Mouse (Mus musculus) heart, adult 2 months (tissue): Measurements from ENCODE around the gene Zfp93. TPM values are rescaled to one million over a fixed set of nuclear protein-coding genes. Genes with fewer than 3 reads are reported as not detected.

Source experiments
- DNase-seq, 2 experiments: peaks; one replicate each; pipeline ENCODE4 v3.0.0; 2021
- H3K27ac ChIP-seq: fragments of 200-600 bp; 2 replicates; pipeline ENCODE4 v1.8.1; 2022
- H3K27me3 ChIP-seq: fragments of 200-500 bp; 2 replicates; pipeline ENCODE4 v1.6.1; 2012; ENCODE audit warnings: mild to moderate bottlenecking, low read length, inconsistent platforms, mixed read lengths; ENCODE audit not compliant: control insufficient read depth, insufficient read depth
- H3K36me3 ChIP-seq: fragments of 200-500 bp; 2 replicates; pipeline ENCODE4 v1.6.1; 2012; ENCODE audit warnings: low read length, inconsistent platforms; ENCODE audit not compliant: control insufficient read depth, insufficient read depth
- H3K4me1 ChIP-seq: fragments of 200-500 bp; 2 replicates; pipeline ENCODE4 v1.6.1; 2011; ENCODE audit warnings: low read length; ENCODE audit not compliant: control insufficient read depth, insufficient read depth
- H3K4me3 ChIP-seq: fragments of 200-600 bp; 2 replicates; pipeline ENCODE4 v1.8.1; 2022
- H3K79me2 ChIP-seq: fragments of 200-500 bp; replicated peaks from 2 replicates; pipeline ENCODE4 v1.6.1; 2012; ENCODE audit warnings: mild to moderate bottlenecking, inconsistent platforms, low read length, moderate library complexity, mixed read lengths; ENCODE audit not compliant: control insufficient read depth, insufficient read depth
- H3K9ac ChIP-seq: fragments of 200-500 bp; 2 replicates; pipeline ENCODE4 v1.6.1; 2012; ENCODE audit warnings: low read depth, mild to moderate bottlenecking, control low read depth, inconsistent platforms, low read length, mixed read lengths
- CTCF ChIP-seq: fragments of 200-600 bp; IDR thresholded peaks from 2 replicates; pipeline ENCODE4 v1.8.1; 2022; ENCODE audit warnings: antibody characterized with exemption, mild to moderate bottlenecking, moderate library complexity
- EP300 ChIP-seq: fragments of 200-500 bp; IDR thresholded peaks from 2 replicates; pipeline ENCODE4 v1.6.1; 2011; ENCODE audit warnings: low read depth, low read length, control low read depth; ENCODE audit not compliant: insufficient read depth
- POLR2A ChIP-seq: fragments of 200-500 bp; IDR thresholded peaks from 2 replicates; pipeline ENCODE4 v1.6.1; 2011; ENCODE audit warnings: mild to moderate bottlenecking, low read depth, low read length, control low read depth; ENCODE audit not compliant: insufficient read depth
- WGBS: fragments of 180-500 bp; shearing (Covaris S2); methylation state at CpG from one replicate; pipeline ENCODE4 v1.1.7; 2018; 5-methylcytosine and 5-hydroxymethylcytosine counted together
- intact Hi-C: fragments of 180-260 bp; cut with DNase I; formaldehyde crosslinking; loops from one replicate; pipeline ENCODE4 v1.15.1; 2025
- long read RNA-seq: library from polyadenylated mRNA; stranded (forward); transcript quantifications from one replicate; pipeline ENCODE4 v2.0.0, GENCODE M21; 2021
- polyA plus RNA-seq: library from polyadenylated mRNA; depleted of rRNA; stranded (reverse); fragments of >200 nt; gene quantifications from 2 replicates; pipeline ENCODE4 v1.2.3, GENCODE M21; 2012; rRNA removed
- total RNA-seq, 2 experiments: library from RNA; stranded (reverse); gene quantifications; 2 replicates each; pipeline ENCODE4 v1.2.3; 2021

The Zfp93 gene
- 1 to 10 TPM; 3.3 to 4.1 TPM for total RNA-seq
- polyA plus RNA-seq: 1.7 and 2.9 TPM in 2 replicates
- long read RNA-seq, partial matches to known transcripts: 2 of 6 reads
- long read RNA-seq, other reads (novel, unspliced or antisense): 0 of 6 reads

- Histone ChIP-seq H3K79me2 (no peaks in the 10 kb centered on the region), H3K4me3 (peak within 1 kb of the TSS; percentile 89), H3K27me3 (no peaks in the 10 kb centered on the region), H3K27ac (peak within 1 kb of the TSS; percentile 75), H3K36me3 (no peaks in the 10 kb centered on the region; the same call in 1 of the 2 replicates), H3K4me1 (no peaks in the 10 kb centered on the region; the same call in 1 of the 2 replicates), H3K9ac (peak within 1 kb of the TSS; percentile 81)
- TF ChIP-seq POLR2A (peak; percentile 83), CTCF (no peak), EP300 (0 out of 2 replicates have a peak, but pooled peaks have one; percentile 46)
- WGBS: 1% methylated on average over 12 of the region's 12 CpGs
- peak; percentile 75 to 83 for DNase-seq
- intact Hi-C loops: loop anchor here (1.0 kb wide), 1 partner anchor 16 kb away; the partner anchor contains the start of gene Zfp108
These were observed at the start of gene Zfp93 for GRCm38 (mm10) chr7:24270288-24270672. Gene Zfp93, plus strand, starts transcription at chr7:24270420.

DNA sequence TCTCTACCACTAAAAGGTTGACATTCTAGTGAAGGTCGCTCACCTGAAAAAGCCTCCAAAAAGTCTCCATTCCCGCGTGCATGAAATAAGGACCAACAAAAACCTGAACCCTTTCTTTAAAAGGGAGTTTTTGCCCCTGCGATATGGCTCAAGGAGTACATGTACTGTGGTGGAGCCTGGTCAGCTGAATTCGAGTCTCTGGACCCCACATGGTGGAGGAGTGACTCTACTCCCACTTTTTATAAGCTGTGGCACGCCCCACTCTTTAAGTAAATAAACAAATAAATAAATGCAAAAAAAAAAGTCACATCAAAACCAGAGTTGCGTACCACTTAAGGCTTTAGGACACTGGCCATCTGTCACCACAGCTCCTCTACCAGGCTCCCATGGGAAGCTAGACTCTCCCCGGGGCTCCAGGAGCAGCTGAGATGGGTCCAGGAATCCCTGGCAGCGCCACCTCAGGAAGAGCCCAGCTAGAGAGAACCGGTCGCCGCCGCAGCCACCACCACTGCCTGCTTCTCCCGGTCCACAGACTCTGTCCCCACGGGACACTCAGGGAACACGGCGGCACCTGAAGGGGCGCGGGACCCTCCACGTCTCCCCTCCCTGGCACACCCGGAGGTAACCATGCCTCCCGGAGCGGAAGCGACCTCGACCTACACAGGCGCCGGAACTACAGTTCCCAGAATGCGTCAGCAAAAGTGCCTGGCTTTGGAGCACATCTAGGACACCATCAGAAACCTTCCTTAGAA, 33.0 kb upstream of the Zfp93 start, which contains the start of gene Zfp109:
Gene Zfp109, minus strand, starts transcription at position 521 of the 752 bp plus-strand sequence.
- peak within 1 kb of the TSS; percentile 54 for H3K27ac ChIP-seq
- peak; percentile 64 to 67 for DNase-seq
- no peaks in the 10 kb centered on the region for H3K4me1 ChIP-seq
- peak within 1 kb of the TSS; percentile 74 for H3K9ac ChIP-seq
- no peaks in the 10 kb centered on the region for H3K27me3 ChIP-seq
- 6% methylated on average over 28 of the region's 28 CpGs for WGBS
- no peak for TF ChIP-seq EP300
- TF ChIP-seq CTCF: peak; percentile 9; the same call in 1 of the 2 replicates
- 0 out of 2 replicates have a peak, but pooled peaks have one; percentile 24 for TF ChIP-seq POLR2A
- no peaks in the 10 kb centered on the region for H3K79me2 ChIP-seq
- intact Hi-C loops: no loop called here
- no peaks in the 10 kb centered on the region for H3K36me3 ChIP-seq
- peak within 1 kb of the TSS; percentile 86 for H3K4me3 ChIP-seq

- DNase-seq: no peak
- intact Hi-C loops: loop anchor here (1.0 to 5.0 kb wide), 6 partner anchors 16 to 172 kb away; partner anchors contain the start of genes Zfp112, Zfp180, Zfp235 and Zfp93
- WGBS: 63% methylated on average over 9 of the region's 9 CpGs
- Histone ChIP-seq H3K27me3 (no peaks in the 10 kb centered on the region), H3K4me1 (peaks cover 3% of the 10 kb centered on the region), H3K36me3 (no peaks in the 10 kb centered on the region; the same call in 1 of the 2 replicates), H3K4me3 (peak overlapping the region; percentile 61), H3K79me2 (no peaks in the 10 kb centered on the region), H3K27ac (peak overlapping the region; percentile 60), H3K9ac (no peak overlapping the region)
- TF ChIP-seq POLR2A (no peak), CTCF (no peak), EP300 (no peak)
These were observed 16.2 kb upstream of the Zfp93 start for GRCm38 (mm10) chr7:24253779-24254615.

DNA sequence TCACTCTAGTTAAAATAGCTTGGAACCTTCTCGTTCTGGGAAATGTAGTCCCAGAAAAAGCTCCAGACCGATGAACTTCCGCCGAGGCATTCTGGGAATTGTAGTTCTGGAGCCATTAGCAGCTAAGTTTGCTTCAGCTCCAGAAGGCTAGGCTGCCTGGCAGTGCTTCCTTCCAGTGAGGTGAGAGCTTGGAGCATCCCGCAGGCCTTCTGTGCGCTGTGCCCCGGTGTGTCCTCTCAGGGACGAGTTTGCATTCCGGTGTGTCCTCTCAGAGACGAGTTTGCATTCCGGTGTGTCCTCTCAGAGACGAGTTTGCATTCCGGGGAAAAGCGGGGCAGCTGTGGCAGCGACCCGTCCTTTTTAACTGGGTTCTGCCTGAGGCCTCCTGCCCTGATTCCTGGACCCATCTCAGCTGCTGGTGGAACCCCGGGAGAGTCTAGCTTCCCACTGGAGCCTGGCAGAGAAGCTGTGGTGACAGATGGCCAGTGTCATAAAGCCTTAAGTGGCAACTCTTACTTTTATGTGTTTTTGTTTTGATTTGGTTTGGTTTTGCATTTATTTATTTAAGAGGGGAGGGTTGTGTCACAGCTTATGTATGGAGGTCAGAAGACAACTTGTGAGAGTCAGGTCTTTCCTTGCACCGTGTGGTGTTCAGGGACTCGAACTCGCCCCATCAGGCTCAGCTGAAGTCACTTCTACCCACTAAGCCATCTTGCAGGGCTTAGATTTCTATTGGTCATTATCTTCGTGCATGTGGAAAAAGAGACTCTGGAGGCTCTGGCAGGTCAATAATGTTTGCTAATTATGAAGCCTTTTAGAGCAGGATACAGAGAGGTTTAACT, 15.4 kb upstream of the Zfp93 start, which contains the start of gene Zfp108:
Gene Zfp108, plus strand, starts transcription at position 162 of the 842 bp plus-strand sequence.
- H3K79me2 ChIP-seq: no peaks in the 10 kb centered on the region
- H3K4me3 ChIP-seq: peak within 1 kb of the TSS; percentile 61
- intact Hi-C loops: loop anchor here (1.0 to 5.0 kb wide), 6 partner anchors 15 to 173 kb away; partner anchors contain the start of genes Zfp112, Zfp180, Zfp235 and Zfp93
- no peaks in the 10 kb centered on the region for H3K27me3 ChIP-seq
- DNase-seq: peak; percentile 83 to 88
- H3K27ac ChIP-seq: peak within 1 kb of the TSS; percentile 60
- H3K4me1 ChIP-seq: peaks cover 3% of the 10 kb centered on the region
- H3K9ac ChIP-seq: peak within 1 kb of the TSS; percentile 77
- TF ChIP-seq POLR2A (peak; percentile 79), CTCF (no peak), EP300 (0 out of 2 replicates have a peak, but pooled peaks have one; percentile 18)
- no peaks in the 10 kb centered on the region; the same call in 1 of the 2 replicates for H3K36me3 ChIP-seq
- 15% methylated on average over 21 of the region's 21 CpGs for WGBS
